Mouse (Mus musculus): Measurements from ENCODE around the gene Fuz.

Gene Fuz

DNA sequence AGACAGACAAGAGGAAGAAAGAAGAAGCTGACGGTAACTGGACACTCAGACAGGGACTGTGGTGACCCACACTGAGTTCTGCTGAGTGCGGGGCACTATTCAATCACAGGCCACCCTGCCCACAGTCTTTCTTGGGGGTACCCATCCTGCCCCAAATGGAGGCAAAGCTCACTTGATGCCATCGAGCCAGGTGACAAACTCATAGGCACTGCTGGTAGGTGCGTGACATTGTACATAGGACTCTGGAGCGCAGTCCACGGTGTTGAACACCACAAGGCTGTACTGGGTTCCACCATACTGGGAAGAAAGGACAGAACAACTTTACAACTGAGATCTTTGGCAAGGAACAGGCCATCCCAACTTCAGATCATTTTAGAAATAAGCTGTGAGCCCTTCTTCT, 4.3 kb upstream of the Fuz start:
- no peak for DNase-seq

DNA sequence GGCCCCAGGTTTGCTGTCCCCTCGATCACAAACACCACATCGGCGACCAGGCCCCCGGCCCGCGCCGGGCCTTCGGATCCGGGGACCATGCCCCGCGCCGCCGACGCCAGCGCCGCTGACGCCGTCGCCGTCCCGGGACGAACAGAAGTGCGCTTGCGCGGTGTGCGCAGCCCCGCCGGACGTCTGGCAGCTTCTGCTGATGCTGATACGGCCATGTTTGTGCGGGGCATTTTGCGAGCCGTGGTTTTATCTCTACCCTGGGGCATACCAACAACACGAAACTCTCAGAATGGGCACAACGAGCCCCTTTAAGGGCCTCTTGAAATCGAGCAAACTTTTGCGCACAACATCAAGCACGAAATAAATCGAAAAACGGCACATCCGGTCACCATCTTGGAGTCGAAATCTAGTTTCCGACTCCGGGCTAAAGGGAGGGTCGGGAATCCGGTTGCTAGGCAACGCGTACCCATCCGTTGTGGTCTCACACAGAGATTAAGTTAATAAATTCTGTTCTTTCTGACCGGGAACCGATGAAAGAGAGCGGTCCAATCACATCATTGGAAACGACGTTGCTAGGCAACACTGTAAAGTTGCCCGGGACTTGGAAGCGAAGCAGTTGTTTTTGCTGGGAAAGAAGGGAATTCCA, 3.5 kb upstream of the Fuz start, which contains the start of gene Med25:
Med25 (minus strand) TSS at position 437 of the 646 bp plus-strand sequence.
- DNase-seq = peak; percentile 91

DNA sequence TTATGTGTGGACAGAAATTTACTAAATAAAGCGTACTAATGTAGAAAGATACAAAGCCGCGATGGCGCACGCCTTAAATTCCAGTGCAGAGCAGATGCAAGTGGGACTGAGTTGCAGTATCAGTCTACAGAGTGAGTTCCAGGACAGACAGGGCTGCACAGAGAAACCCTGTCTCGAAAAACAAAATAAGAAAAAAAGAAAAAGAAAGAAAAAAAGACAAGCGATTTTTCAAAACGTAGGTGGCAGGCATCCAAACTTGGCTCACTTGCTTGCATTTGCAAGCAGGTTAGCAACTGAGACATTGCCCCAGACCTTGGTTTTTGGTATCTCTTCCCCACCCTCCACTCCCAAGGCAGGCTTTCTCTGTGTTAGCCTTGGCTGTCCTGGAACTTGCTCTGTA, 2.7 kb upstream of the Fuz start:
- DNase-seq = no peak

DNA sequence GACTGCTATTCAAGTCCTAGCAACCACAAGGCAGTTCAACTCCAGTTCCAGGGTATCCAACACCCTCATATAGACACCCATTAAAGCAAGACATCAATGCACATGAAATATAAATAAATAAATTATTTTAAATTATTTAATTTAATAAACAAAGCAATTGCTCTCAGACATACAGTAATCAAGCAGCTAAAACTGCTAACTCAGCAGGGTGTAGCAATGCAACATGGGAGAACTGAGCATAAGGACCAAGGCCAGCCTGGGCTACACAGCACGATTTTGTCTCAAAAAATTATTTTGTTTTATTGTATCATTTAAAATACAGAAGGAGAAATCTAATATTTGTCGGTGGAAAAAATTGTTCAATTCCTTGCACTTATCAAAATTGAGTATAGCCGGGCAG, 1.7 kb upstream of the Fuz start:
- no peak for DNase-seq

DNA sequence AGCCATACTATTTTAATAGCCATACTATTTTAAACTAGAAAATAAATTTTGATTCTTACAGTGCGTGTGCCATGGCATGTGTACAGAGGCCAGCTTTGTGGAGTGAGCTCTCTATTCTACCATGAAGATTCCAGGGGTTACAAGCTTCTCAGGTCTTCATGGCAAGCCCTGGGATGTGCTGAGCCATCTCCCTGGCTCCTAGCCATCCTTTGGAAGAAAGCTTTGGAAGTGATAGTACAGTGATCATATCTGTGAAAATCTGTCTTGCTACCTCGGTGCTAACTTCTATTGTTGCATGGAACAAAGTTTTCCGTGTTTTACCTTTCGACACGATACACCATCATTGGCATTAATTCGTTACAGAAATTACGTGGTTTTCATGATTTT, 680 bp upstream of the Fuz start:
- DNase-seq = no peak

DNA sequence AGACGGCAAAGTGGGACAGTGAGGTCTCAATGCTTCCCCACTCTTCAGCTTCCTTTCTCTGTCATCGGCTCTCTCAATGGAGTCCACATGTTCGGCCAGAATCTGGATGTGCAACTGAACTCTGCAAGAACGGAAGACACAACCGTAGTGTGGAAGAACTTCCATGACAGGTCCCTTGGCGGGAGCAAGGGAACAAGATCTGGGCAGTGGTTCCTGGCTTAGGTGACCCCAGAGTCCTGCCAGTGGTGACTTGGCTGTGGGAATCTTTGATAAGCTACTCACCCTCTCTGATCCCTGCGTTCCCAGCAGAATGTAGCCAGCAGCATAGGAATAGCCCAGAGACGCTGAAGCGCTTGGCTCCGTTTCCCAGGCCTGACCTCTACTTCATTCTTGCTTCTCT, 620 bp downstream of the Fuz start:
- DNase-seq = no peak

DNA sequence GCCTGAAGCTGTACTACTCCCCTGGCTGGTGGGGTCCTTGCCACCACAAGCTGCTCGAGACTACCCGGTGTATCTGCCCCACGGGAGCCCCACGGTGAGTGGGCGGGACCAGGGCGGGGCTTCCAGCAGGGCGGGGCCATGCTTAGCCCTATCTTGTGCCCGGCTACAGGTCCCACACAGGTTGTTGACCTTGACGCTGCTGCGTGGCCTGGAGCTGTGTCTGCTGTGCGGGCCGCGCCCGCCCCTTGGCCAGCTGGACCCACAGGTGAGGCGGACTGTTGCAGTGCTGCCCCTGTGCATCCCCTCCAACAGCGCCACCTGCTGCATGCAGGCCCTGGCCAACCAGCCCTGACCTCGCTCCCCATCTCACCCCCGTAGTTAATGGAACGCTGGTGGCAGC, 2.7 kb downstream of the Fuz start:
- DNase-seq = no peak

DNA sequence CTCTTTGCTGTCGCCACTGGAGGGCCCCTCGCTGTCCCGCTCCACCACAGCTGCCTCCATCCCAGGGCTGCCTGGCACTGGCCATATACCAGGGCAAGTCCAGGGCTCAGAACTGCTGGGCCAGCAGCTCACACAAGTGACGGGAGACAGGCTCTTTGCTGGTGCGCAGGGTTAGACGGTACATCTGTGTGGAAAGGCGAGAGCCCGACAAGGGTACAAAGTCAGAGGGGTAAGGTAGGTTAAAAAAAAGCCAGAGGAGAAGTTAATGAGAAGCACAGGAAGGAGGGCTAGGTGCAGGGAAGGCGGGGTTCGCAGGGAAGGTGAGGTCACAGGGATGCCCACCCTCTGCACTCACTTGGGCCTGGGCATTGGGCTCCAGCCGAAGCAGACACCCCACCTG, 4.8 kb downstream of the Fuz start:
- DNase-seq = no peak

DNA sequence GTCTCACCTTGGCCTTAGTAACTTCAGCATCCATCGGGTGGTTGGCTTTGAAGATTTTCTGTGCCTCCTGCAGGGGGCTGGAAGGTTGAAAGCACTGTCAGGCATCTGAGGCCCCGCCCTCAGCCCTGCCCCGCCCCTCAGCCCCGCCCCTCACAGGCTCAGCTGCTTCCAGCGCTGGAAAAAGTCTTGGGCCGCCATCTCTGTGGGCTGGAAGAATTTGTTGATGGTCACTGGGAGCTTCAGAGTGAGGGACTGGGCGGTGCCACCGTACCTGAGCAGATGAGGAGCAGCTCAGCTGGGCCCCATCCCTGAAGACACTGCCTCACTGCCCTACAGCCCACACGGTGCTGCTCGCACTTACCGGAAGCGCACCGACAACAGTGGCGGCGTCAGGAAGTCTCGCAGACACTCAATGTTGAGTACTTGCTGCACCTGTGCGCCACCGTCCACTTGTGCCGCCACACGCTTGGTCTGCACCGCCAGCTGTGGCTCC, 5.4 kb downstream of the Fuz start:
- no peak for DNase-seq

DNA sequence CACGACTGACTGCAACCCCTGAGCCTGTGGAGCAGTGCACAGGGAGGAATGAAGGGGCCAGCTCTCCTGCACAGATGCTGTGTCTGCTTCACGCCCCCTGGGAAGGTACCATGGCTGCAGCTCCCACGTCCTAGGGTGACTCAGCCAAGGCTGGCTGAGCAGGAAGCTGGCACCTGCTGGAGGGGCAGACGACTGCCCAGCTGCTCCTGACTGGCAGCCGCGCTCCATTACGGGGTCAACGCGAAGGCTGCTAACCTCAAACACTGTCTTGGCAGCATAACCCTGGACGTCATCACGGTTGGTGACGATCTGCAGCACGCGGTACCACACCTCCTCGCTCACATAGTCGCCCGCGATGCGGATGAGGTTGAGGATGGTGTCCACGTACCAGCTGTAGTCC, 9.6 kb downstream of the Fuz start:
- peak; percentile 52 for DNase-seq

DNA sequence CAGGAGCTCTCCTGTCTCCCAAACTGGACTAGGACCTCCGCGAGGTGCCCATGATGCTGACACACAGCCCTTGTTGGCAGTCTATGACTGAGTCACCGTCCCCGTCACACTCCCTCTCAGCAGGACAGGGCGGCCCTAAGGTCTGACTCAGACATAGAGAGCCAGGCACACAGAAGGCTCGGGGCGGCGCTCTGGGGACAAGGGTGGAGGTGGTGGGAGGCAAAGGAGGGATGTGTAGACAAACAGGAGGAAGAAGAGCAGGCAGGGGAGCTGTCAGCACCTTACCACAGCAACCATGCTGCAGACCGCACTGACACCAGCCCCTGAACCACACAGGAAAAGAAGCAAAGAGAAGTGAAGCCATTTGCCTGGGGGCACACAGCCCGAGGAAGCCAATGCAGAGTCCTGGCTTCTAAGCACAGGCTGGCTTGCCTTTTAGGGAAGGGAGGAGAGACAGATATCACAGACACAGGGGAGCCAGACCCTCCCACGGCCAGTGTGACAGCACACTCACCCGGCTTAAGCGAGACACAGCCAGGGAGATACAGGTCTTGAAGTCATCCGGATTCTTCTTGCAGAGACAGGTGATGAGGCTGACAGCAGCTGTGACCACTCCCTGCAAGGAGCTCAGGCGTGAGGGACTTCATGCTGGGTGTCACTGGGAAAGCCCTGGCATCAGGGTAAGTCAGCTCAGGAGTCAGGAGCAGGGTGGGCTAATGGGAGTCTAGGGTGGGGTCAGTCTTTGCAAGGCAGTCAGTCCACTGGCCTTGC, 13.0 kb downstream of the Fuz start:
- DNase-seq = no peak

DNA sequence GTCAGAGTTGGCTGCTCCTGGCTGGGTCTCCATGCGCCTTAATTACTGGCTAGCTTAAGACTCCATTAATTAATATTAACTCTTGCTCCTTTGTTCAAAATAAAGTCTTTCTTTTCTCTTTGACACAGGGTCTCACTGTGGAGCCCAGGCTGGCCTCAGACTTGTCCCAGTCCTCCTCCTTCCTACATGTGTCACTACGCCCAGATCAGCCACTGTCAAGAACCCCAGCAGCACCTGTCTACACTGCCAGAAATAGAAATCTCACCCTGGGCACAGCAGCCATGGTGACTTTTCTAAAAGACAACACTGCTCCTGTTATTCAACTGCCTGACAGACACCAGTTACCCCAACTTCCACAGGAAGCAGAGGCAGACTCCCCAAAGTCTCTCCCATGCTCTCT, 18.5 kb downstream of the Fuz start:
- DNase-seq = no peak

DNA sequence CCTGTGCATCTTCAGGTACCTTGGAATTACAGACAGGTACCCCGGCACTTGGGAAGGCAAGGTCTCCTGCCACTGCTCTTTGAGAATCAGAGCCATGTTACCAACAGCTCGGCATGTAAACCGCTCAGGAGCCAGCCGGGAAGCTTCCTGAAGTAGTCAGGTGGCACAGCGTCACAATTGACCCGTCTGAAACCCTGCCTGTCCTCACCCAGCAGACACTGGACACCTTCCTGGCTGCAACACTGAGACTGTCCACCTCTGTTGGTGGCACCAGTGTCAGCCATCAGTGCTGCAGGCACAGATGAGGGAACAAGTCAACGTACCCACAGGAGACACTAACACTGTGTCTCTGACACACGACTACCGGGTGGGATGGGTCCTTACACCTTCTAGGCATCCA, 19.4 kb downstream of the Fuz start:
- no peak for DNase-seq

DNA sequence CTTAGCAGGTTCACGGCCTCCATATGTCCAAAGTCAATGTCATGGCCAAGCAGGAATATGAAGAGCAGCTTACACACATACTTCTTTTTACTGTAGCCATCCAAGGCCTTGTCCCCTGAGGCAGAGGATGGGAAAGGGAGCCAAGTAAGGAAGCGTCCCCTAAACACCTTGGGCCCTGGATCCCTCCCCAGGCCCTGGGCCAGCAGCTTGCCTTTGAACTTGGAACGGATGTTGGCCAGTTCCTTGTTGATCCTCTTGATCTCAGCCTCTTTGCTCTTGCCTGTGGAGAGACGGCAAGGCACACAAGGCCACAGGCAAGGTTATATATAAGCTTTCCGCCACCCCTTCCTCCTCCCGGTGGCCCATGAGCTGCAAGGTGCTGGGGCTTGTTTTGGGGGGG, 20.3 kb downstream of the Fuz start:
- no peak for DNase-seq

DNA sequence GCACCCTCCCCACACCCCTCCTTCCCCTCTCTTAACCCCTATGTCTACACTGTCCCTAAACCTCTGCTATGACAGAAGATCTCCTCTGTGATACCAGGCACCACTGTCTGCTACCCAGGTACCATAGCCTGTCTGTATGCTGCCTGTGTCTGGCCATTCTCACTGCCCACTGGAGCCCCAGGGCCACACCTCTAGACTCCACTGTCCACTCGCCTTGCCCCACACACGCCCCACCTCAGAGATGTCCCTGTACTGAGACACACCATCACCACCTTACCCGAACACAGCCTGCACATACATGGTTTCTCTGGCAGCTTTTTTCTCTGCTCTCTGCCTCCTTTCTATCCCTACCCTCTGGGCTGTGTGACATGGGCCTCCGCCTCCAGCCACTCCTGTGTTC, 21.0 kb downstream of the Fuz start:
- no peak for DNase-seq

DNA sequence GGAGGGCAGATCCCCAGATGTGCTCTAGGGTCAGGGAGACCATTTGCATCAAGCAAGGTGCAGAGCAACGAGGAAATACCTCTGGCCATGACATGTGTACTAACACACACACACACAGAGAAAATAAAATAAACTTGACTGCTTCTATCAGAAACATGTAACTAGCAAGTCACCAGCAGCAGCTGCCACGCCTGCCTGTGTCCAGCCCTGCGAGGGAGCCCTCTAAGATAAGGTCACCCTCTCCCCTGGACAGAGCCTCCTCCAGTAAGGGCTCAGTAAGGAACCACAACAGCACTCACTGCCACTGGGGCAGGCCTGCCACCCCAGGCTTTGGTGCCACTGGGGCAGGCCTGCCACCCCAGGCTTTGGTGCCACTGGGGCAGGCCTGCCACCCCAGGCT, 22.3 kb downstream of the Fuz start:
- no peak for DNase-seq

DNA sequence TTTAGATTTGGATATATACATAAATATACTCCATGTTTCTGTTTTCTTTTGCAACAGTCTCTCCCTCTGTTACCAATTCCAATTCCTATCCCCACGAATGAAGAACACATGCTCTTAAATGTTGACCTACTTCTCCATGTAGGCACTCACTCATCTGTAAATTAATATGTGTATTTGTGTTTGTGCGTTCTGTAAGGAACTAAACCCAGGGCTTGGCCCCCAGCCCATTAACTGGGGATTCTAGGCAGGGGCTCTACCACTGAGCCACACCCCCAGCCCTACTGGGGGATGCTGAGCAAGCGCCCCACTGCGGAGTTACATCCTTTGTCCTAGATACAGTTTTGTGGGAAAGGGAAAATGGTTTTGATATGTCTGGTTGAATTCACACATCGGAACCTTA, 23.2 kb downstream of the Fuz start:
- no peak for DNase-seq

DNA sequence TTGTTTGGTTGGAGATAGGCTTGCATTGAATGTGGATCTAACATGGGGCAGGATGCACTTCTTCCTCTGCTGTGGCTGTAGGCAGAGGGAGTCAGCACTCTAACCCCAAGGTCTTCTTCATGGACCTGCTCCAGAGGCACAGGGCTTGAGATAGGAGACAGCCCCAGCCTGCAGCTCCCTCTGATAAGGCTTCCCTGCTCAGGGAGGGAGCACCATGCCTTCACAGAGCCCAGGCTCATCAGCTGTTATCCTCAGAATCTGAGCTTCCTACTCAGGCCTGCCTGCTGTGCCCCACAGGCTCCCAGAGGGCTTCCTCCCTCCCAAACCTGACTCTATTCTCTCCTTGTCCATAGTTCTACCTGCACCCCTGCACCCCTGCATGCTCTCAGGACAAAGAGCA, 26.7 kb downstream of the Fuz start:
- DNase-seq = no peak

DNA sequence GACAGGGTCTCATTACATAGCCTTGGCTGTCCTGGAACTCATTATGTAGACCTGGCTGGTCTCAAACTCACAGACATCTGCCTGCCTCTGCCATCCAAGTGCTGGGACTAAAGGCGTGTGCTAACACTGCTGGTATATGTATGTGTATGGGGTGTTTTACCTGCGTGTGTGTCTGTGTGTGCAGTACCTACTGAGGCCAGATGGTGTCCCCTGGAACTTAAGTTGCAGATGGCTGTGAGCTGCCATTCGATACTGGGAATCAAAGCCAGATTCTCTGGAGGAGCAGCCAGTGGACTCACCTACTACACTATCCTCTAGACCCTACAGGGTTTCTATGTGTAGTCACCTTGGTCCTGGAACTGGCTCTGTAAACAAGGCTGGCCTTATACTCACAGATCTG, 29.6 kb downstream of the Fuz start:
- DNase-seq = no peak

DNA sequence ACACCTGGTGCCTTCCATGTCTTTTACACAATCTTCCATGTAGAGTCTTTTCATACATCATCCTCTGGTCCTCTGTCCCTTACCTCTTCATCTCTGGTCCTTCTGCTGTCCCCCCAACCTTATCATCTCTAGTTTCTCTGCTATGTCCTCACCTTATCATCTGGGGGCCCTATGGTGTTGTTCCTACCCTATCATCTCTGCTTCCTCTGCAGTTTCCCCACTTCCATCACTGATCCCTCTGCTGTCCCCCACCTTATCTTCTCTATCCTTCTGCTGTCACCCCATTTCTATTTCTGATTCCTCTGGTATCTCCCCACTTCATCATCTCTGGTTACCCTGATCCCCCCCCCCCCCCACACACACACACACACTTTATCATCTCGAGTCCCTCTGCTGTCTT, 32.7 kb downstream of the Fuz start:
- no peak for DNase-seq

DNA sequence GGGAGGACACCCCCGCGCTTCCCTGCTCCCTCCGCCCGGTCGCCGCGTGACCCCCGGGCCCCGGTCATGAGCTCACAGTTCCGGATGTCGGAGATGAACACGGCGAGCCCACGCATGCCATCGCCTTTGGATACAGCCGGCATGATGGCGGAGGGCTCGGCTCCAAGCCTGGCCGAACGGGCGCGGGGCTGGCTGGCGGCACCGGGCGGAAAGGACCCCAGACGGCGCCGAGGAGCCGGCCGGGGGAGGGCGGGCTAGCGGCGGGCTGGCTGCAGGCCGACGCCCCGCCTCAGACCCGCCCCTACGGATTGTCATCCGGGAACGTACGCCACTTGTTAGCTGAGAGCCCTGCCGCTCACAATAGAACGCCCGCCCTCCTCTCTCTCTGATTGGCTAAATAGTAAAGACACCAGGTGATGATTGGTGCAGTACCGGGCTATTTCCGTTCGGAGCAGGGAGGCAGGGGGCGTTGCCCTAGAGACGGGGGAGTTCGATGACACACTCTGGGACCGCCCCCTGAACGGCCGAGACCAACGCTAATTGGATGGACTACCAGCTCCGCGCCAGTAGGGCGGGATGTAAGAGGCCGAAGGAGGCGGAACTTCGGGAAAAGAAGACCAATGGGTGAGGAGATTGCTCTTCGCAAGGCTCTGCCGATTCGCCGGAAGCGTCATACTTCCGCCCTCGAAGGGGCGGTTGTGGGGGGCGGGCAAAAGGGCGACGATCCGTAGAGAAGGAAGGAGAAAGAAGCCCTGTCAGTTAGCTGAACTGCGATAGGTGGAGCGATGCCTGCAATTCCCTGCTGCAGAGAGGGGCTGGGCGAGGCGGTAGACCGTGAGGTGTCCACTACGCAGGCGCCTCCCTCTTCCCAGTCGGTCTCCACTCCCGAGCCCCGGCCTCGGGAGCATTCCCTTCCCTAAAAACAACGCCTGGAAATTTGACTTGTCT, 33.6 kb downstream of the Fuz start, which contains the start of gene Ap2a1:
Ap2a1 (minus strand) TSS at position 293 of the 948 bp plus-strand sequence.
- DNase-seq = peak; percentile 100

DNA sequence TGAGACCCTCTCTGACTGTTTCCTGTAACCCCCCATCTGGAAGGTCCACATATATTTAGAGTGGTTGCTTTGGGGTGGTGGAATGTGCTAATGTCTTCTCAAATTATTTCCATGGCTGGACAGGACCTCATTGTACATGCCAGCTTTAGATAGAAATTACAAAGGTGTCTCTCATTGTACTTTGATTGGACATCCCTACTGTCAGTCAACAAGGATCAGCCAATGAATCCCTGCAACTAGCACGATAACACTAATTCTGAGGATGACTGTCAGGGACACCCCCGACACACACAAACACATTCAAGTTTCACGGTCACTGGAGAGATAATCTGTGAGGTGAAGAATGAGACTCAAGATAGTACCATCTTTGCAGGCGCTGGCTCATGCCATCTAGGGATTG, 42.8 kb downstream of the Fuz start:
- no peak for DNase-seq

DNA sequence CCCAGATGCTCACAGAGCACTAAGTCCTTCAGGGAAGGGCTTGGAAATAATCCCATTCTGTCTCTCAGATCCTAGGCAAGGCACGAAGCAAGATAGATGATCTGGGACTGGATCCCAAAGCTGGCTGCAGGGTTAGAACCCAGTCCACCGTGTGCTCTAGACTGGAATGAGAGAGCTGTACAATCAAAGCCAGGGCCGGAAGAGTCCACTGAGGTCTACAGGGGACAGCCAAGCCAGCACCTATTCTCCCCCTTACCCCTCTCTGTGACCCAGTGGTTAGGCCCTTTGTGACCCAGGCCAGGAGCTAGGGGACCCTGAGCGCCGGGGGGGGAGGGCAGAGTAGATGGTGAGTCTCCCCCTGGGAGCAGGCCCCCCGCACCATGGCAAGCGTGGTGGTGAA, 47.0 kb downstream of the Fuz start, which contains the start of gene Tsks:
Tsks (plus strand) TSS at position 301 of the 400 bp plus-strand sequence.
- DNase-seq = no peak

Measured in right cerebral cortex, postnatal 25 days (tissue).